Mouse (Mus musculus) lung, adult 2 months (tissue): ENCODE measurements at regions not wholly inside any gene's neighbourhood (a gene's known extent, or its start where the extent isn't known, plus 50 kb on each side); places are given as distances from the start of the nearest gene placed in this dataset.

Experiments
- DNase-seq: peaks from one replicate; pipeline ENCODE4 v3.0.0; 2022
- H3K4me1 ChIP-seq: fragments of 200-500 bp; 2 replicates; pipeline ENCODE4 v1.6.1; 2011; ENCODE audit warnings: low read length; ENCODE audit not compliant: control insufficient read depth, insufficient read depth
- H3K4me3 ChIP-seq: fragments of 200-500 bp; replicated peaks from 2 replicates; pipeline ENCODE3; 2011; ENCODE audit warnings: low read depth, mild to moderate bottlenecking, control low read depth, low read length; ENCODE audit errors: extremely low read depth
- CTCF ChIP-seq: fragments of 200-500 bp; IDR thresholded peaks from 2 replicates; pipeline ENCODE4 v1.5.1; 2011; ENCODE audit warnings: mild to moderate bottlenecking, low read length, control low read depth; ENCODE audit not compliant: insufficient read depth
- POLR2A ChIP-seq: fragments of 200-500 bp; IDR thresholded peaks from 2 replicates; pipeline ENCODE4 v1.6.1; 2011; ENCODE audit warnings: low read depth, mild to moderate bottlenecking, control low read depth, low read length, borderline replicate concordance; ENCODE audit errors: extremely low read depth
- WGBS: fragments of 180-500 bp; shearing (Covaris S2); methylation state at CpG from one replicate; pipeline ENCODE4 v1.1.7; 2018; 5-methylcytosine and 5-hydroxymethylcytosine counted together

DNA sequence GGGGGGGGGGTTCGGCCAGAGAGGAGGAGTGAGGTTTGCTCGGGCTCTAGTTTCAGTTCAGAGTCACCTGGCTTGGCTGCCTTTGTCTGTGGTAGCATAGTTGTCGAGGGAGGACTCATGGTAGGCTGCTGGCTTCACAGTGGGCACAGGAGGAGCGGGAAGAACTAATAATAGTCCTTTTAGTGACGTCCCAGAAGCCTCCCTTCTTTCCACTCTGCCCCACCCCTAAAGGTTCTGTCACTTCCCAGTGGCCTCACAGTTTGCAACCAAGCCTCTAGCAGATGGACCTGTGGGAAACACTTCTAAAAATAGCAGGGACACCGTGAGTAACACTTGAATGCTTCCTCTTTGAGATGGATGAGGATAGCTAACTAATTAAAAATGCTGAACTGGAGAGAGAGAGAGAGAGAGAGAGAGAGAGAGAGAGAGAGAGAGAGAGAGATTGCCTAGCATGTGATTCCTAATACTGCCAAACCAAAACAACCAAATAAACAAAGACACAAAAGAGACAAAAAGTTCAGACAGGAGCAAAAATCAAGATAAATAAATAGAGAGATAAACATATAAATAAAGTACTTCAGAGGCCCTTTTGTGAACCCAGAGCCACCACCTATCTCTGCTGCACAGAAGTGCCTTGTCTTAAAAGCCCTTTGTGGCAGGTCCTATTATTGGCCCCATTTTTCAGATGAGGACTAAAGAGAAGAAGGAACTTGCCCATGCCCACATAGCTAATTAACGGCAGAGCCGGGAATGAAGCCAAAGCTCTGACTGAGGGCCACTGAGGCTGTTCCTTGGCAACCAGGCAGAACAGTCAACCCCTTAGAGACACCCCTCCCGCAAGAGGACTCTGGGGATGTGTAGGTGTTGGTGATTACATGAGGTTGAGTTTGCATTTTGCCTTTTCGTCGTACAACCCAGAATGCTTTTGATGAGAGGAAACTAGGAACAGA, 54.0 kb upstream of the Serp2 start:
- TF ChIP-seq CTCF (no peak), POLR2A (no peak)
- 28% methylated on average over 11 of the region's 11 CpGs for WGBS
- Histone ChIP-seq H3K4me1 (peaks cover 5% of the 10 kb centered on the region; the same call in 1 of the 2 replicates), H3K4me3 (no peak overlapping the region)
- DNase-seq, result no peak
